Mouse (Mus musculus) lung, postnatal 25 days (tissue): Measurements from ENCODE around the gene 2210010C04Rik.
A peak's percentile ranks its signal among the peaks of the same experiment; 100 is the strongest.

Experiments used
- DNase-seq: peaks from one replicate; pipeline ENCODE4 v3.0.0; 2022; ENCODE audit warnings: low spot score

The 2210010C04Rik gene

DNA sequence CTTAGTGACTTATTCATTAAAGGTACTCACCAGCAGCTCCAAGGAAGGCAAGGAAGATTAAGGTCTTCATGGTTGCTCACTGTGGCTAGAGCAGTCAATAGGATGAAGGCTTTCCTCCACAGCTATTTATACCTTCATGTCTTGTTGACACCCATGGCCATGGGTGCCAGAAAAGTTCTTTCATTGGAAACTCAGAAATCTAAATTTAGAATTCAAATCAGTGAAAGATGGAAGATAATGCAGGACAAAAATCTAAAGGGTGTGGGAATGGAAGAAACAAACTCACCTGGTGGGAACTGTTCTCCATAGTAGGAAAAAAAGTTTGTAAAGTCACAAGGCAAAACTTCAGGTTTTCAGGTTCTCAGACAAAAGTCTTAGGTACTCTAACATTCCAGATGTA, at the start of gene 2210010C04Rik:
Gene 2210010C04Rik (minus strand): TSS at position 101 of the 400 bp plus-strand sequence.
- no peak for DNase-seq

DNA sequence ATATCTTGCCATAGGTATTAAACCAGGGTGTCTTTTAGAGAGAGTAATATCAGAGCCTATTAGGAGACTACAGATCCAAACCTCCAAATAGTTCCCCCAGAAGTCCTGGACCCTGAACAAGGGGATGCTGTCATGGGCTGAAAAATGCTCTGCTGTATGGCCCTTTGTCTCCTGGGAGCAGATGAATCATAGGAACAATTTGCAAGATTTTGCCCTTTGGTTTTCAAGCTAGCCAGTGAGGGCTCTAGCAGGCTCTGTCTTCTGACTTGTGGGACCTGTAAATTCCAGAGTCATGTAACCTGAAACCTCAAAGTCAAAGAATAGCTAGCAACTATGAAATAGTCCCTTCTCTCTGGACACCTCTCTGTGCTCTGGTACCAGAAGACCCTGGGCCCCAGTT, 44.8 kb upstream of the 2210010C04Rik start:
- no peak for DNase-seq

DNA sequence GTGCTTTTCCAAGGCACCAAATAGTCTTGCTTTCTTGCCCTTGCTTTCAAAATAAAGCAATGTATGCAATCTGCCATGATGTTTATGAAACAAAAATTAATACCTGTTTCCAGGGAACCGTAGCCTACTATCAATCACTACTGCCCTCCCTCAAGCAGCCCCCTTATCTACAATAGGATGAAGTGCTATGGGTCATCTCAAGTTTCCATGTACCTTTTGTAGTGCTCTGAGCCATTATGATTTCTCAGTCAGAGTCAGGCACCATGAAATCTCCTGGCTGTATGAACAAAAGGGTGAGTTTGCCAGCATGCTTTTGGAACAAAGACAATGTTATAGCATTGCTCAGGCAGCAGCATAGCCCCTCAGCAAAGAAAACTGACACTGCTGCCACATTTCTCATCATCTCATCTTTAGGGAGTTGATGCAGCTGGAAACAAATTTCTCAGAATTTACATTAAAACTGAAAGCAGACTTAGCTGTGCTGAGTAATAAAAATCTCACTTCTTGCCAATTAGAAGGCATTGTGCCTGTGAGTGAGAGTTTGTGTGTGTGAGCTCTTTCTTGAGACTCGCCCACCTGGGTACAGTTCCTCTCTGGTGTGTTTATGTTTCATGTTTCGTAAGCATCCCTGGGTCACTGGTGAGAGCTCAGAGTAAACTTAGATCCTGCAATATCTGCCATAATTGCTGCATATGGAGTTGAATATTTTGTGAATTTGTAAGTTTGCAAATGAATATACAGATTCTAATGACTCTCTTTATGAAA, 43.4 kb upstream of the 2210010C04Rik start:
- DNase-seq, result no peak

DNA sequence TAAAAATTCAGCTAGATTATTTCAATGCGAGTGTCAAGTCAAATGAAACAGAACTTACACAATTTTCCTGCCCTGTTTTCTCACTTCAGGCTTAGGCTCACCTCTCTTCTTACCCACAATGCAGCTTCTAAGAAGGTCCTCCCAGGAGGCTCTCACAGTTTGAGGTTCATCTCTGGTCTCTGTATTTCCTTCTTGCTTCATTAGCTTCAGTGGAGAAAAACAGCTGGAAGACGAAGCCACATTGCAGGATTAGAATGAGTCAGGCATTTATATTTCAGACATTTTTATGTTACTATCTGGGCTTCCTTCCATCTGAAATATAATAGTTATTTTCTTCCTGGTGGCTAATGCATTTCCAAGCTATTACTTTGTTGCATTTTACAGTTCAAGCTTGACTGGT, 40.4 kb upstream of the 2210010C04Rik start:
- DNase-seq, result no peak

DNA sequence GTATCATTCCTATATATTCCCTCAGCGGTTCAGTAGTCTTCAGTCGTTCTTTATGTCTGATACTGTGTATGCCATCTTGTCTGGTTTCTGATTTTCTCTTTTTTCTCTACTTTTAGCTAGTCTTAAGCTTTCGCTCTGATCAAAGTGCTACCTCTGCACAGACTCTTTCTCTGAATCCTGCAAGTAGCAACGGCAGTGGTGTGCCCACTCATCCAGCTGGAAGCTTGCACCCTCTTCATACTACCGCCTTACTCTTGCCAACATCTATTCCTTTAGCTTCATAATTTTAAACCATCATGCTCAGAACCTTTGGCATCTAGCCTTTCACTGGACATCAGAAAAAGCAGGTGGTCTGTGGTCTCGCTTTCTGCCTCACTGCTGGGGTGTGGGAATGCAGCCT, 28.0 kb upstream of the 2210010C04Rik start:
- DNase-seq, result no peak

DNA sequence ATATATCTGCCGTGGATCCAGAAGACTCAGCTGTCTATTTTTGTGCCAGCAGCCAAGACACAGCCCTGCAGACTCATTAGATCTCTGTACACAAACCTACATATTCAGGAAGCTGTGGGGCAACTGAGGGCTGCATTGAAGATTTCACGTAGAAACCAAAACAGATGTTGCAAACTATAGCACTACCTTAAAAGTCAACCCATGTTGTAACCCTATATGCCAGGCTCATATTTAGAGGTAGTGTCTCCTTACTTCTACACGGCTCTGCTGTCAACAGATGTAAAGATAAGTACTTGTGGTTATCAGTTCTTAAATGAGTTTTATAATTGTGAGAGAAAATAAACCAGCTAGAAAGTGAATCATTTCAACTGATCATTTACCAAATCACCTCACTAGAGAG, 27.4 kb upstream of the 2210010C04Rik start:
- no peak for DNase-seq

DNA sequence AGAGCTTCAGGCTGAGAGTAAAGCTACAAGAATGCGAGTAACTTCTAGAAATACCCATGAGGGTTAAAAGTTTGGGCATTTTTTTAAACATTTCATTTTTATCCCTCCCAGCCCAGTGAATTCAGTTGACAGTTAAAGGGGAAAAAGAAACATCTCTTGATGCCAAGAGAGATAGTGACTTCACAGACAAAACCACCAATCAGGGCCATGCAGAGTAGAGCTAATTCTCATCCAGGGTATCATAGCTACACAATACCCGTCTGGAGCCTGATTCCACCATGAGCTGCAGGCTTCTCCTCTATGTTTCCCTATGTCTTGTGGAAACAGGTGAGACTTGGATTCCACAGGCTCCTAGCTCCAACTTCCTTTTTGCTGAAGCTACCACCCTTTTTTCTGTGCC, 26.8 kb upstream of the 2210010C04Rik start:
- no peak for DNase-seq

DNA sequence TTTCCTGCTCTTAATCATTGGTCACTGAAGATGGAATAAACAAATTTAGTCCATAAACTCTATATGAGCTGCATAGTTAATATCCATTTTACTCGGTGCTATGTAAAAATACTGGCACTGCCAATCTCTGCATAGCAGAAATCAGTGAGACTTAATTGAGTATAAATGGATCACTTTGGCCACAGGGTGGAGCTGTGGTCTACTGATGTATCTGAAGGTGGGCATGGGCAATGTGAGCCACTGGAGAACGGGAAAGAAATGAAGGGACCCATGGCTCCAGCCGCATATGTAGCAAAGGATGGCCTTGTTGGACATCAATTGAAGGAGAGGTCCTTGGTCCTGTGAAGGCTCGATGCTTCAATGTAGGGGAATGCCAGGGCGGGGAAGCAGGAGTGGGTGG, 25.8 kb upstream of the 2210010C04Rik start:
- DNase-seq, result no peak

DNA sequence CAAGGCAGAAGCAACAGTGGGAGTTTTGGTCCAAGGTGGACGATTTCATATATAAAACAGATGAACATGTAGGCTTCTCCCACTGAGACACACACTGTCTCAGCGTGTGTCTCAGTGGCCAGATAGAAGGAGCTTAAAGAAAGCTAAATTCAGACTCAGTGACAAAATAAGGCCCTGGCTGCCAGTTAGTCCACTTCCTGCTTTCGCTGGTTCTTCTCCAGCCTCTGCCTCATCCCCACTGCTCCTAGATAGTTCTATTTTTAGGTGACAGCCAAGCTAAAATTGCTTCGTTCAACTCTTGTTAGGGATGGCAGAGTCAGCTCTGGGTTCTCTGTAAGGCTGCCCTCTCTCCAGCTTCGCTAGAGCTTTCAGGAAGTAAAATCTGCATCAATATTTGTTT, 22.3 kb upstream of the 2210010C04Rik start:
- no peak for DNase-seq

DNA sequence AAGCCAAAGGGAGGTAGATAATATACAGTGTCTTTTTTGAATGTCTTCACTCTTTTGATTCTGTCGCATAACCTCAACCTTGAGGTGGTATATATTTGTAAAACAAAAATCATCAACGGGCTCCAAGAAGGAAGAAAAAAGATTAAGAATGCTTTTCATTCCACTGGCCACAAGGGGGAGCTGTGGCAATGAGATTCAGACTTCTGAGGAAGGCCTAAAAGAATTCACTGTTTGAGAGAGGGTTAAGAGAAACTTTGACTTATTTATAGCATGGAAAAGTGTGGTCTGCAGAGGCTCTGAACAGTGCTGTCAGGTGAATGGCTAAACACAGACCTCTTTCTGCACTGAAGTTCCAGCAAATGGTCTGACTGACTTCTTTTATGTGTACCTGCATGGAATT, 20.3 kb upstream of the 2210010C04Rik start:
- peak; percentile 1 for DNase-seq

DNA sequence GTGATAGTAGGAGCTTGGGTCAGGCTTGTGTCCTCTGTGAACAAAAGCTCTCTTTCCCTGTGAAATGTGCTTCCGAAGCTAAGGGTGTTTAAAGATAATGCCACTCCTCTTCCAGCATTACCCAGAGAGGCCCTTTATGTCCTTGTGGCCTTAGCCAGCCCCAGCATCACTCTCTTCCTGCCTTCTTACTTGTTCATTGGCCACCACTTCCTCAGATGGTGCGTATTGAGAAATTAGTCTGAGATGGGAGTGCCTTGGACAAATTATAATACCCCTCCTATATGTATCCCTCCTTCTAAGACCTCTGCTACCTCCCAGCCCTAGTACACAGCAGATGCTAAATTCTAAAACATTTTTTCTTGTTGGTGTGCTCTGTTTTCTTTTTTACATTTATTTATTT, 19.1 kb upstream of the 2210010C04Rik start:
- no peak for DNase-seq

DNA sequence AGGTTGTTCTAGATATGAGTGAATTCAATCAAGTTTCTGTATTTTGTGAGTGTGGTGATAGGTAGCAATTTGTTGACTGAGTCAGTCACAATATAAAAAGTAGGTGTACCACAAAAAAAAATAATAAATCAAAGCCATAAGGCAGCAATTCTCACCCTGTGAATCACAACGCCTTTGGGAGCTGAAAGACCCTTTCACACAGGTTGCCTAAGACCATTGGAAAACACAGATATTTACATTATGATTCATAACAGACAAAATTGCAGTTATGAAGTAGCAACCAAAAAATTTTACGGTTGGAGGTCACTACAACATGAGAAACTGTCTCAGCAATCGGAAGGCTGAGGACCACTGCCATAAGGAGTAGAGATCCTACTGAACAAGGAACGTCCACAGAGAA, 16.5 kb upstream of the 2210010C04Rik start:
- DNase-seq, result no peak

DNA sequence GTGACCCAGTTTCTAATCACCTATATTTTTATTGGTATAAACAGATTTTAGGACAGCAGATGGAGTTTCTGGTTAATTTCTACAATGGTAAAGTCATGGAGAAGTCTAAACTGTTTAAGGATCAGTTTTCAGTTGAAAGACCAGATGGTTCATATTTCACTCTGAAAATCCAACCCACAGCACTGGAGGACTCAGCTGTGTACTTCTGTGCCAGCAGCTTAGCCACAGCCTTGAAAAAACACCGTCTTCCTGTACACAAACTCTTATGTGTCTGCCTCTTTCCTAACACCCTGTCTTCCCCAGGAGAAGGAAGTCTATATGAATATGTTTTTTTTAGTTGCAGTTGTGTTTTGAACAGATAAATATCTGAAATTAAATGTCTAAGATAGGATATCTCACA, 13.3 kb upstream of the 2210010C04Rik start:
- no peak for DNase-seq

DNA sequence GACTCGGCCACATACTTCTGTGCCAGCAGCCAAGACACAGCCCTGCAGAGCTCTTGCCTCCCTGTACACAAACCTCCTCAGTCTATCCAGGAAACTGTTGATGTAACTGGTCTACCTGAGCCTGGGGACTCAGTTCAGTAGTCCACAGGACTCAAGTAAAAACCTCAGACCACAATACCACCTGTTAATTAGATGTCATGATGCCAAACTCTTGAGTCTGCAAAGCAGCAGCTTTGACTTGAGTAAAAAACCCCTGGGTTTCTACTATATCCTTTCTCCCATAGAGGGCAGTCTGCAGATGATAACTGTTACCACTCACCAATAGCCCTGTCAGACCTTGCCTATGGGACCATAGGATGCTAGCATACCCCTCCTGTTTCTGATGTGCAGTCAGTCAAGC, 12.7 kb upstream of the 2210010C04Rik start:
- no peak for DNase-seq

DNA sequence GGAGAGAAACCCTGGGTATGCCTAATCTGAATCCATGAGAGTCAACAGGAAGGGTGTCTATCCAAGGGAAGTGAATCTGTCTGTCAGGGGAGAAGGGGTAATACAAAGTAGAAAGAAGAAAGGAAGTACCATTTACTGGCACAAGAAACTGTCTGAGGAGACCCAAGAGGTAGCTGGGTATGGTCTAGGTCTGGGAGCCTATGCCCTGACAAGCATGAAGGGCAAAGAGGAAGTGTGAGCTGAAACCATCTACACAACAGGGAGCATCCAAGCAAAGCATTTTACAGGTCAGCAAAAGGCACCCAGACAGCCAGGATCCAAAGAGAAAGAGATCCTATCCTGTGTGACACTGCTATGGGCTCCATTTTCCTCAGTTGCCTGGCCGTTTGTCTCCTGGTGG, 11.9 kb upstream of the 2210010C04Rik start:
- no peak for DNase-seq

DNA sequence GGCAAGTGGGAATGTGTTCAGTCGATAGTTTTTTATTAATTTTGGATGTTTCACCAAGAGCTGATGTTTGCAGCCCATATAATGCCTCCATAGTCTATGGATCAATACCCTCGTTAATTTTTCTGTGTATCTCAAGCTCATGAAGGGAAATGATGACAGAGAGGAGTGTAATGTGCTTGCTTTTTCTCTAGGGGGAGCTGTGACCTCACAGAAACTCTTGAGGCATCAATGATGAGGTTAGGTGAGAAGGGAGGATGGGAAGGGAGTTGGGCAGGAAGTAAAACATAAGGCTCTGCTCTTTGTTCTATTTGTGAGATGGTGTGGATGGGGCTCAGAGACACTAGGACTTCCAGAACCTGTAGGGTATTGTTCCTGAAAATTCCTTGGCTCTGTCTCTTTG, 11.2 kb upstream of the 2210010C04Rik start:
- DNase-seq, result no peak

DNA sequence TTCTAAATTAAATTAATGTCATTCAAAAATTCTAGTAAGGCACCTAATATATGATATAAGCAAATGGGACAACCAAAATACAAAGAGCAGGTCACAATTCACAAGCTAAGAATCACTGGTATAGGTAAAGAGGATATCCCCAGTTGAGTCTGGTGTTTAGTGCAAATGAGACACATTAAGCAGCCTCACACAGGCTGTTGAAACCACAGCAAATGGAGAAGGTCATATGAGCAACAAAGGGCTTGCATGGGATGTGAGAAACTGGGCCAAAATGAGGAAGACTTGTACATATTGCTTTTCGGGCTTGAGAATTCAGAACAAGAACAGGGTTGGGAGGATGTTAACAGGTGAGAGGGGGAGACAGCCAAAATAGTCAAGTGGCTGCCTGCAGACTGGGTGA, 9.4 kb upstream of the 2210010C04Rik start:
- DNase-seq, result no peak

DNA sequence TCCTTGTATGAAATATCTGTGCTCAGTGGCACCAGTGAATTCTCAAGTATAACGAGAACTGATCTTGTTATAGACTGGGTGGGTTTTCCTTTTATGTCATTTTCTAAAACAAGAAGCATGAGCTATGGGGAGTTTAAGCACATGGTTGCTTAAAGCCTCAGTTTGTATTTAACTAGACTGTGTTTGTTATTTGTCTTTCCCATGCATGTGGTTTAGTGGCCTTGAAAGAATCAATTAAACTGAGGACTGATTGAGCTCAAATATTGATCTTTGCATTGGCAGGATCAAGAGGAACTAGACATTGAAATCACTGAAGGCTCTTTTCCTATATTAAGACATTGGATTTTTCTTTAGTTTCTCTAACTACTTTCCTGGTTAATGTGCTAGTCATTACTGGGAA, 9.0 kb upstream of the 2210010C04Rik start:
- DNase-seq, result no peak

DNA sequence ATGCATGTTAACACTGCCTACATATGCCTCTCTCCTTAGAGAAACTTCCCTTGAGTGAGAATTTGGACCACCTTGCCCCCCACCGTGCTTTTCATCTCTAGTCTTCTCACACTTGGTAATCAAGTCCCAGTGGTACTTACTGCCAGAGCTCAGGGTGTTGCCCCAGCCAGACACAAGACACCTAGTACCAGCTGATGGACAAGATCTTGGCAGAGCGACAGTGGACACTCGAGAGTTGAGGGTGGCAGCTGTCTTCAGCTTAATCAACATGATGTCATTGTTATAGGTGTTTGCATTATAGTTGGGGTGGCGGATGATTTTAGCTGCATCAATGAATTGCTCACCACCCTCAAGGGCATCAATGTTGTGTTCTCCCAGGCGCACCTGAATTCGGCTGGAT, 2.5 kb downstream of the 2210010C04Rik start:
- no peak for DNase-seq

DNA sequence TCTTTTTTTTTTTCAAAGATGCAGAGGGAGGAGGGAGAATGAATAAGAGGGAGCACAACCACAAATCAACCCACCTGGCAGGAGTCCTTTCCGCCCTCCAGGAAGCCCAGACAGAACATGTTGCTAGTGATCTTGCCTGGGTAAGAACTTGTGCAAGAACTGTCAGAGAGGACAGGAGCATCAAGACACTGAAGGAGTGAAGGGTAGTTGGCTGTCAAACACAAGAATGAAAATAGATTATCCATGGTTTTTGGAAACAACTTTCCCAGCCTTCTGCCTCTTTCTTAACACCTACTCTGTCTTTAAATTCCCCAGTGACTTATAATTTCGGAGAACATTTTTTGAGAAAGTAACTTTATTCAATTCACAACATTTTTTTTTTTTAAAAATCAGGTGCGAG, 3.1 kb downstream of the 2210010C04Rik start:
- DNase-seq, result no peak

DNA sequence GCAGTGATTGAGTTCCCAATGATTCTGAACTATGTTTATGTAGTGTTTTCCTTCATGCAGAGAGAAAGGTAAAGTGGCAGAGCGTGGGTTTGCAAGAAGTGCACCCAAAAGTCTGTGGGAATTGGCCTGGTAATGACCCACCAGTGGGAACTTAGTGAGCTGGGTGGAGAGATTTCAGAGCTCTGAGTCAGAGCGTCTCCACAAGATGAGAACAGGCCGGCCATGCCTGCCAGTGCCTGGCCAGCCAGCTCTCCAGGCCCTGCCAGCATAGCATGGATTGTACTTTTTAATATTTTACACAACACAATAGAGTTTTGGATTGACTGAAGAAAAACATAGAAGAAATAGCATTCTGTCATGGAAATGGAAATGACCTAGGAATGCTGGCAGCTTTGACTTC, 4.5 kb downstream of the 2210010C04Rik start:
- DNase-seq, result no peak

DNA sequence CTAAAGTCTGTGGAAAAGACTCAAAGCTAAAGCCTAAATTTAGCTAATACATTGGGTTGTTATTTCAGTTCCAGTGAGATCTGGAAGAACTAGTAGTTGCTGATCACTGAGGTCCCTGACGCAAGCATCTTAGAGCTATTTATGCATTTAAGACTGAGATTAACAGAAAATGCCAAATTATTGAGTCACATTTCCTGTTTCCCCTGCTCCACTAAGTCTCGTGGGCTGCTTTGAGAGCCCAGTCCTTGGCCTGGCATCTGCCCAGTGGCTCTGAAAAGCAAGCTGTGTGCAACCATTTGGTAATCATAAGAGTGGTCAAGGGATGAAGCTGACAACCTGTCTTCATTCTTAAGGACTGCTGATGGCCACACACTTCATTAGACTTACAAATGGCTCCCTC, 8.3 kb downstream of the 2210010C04Rik start:
- no peak for DNase-seq

DNA sequence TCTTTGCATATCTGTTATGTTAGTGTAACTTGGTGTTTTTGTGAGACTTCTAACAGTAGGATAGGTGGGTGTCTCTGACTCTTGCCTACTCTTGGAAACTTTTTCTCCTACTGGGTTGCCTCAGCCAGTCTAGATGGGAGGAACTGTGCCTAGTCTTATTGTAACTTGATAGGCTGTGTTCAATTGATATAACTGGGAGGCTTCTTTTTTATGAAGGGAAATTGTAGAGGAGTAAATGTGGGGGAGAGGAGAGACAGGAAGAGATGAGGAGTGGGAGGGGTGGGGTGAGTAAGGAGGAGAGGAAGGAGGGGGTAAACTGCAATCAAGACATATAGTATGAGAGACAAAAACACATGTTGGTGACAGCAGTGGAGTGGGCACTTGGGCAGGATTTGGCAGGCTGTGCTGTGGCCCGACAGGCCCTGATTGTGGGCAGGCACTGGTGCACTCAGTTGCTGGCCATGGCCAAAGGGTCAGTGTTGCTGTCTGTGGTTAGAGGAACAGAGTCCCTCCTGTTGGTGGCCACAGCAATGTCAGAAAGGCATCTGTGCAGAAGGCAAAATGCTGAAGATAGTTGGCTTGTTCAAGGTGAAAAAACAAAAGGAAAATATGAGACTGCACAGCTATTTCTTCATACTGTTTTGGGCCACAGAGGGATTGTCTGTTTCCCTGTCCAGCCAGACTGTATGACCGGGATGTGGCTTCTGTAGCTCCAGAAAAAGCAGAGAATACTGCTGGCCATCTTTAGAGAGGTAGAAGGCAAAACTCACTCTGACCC, 9.2 kb downstream of the 2210010C04Rik start:
- DNase-seq, result no peak

DNA sequence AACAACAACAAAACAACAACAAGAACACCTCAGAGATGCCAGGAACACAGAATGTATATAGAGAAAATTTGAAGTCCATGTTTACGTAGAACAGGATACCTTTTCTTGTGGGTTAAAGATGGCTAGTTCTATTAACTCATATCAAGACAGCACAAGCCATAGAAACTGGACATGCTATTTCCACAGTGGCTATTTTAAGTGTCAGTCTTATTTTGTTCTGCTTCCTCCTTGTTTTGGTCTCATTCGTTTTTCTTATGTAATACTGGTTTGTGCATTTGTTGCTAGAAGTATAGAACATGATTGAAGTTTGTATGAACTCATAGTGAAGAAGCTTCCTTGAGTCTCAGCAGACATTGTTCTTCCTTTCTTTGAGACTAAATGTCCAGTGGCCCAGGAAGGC, 16.2 kb downstream of the 2210010C04Rik start:
- DNase-seq, result no peak
